Mouse (Mus musculus) cerebellum, postnatal 14 days (tissue): ENCODE measurements around the gene Saal1.
"Not testable (repeated sequence)": the region's sequence is repeated elsewhere in the genome, so short reads cannot be mapped to it uniquely, and the experiment has no call there.

Source experiments
- DNase-seq, 2 experiments: peaks; one replicate each; pipeline ENCODE4 v3.0.0; 2021; ENCODE audit warnings: mixed read lengths in 2 of 2

The Saal1 gene

GRCm38 (mm10) chr7:46710390-46710844 lies at the start of gene Saal1:
Saal1 (minus strand) TSS chr7:46710680.
- peak; percentile 93 to 97 for DNase-seq

GRCm38 (mm10) chr7:46751490-46751889 lies 41.0 kb upstream of the Saal1 start, which contains the start of gene Saa2:
Saa2 (plus strand) TSS chr7:46751790.
- no peak for DNase-seq

GRCm38 (mm10) chr7:46748459-46748858 lies 38.0 kb upstream of the Saal1 start:
- no peak for DNase-seq

- DNase-seq = no peak
Measured at GRCm38 (mm10) chr7:46746381-46746780, 35.9 kb upstream of the Saal1 start.

- DNase-seq = no peak
Measured at GRCm38 (mm10) chr7:46745816-46746215, 35.3 kb upstream of the Saal1 start.

- not testable (repeated sequence) for DNase-seq
Measured at GRCm38 (mm10) chr7:46742880-46743279, 32.4 kb upstream of the Saal1 start, which contains the start of gene Saa1. Saa1 (minus strand) TSS chr7:46742980.

GRCm38 (mm10) chr7:46740041-46740440 lies 29.6 kb upstream of the Saal1 start:
- DNase-seq = not testable (repeated sequence)

- no peak for DNase-seq
Measured at GRCm38 (mm10) chr7:46738561-46739460, 28.3 kb upstream of the Saal1 start.

- no peak for DNase-seq
Measured at GRCm38 (mm10) chr7:46734983-46735382, 24.5 kb upstream of the Saal1 start.

GRCm38 (mm10) chr7:46732458-46732857 lies 22.0 kb upstream of the Saal1 start, which contains the start of gene Saa4:
Saa4 (minus strand) TSS chr7:46732603.
- no peak for DNase-seq

GRCm38 (mm10) chr7:46727584-46727983 lies 17.1 kb upstream of the Saal1 start:
- DNase-seq = no peak

GRCm38 (mm10) chr7:46724396-46724795 lies 13.9 kb upstream of the Saal1 start:
- no peak for DNase-seq

- DNase-seq = no peak
Measured at GRCm38 (mm10) chr7:46723849-46724248, 13.4 kb upstream of the Saal1 start.

GRCm38 (mm10) chr7:46723354-46723753 lies 12.9 kb upstream of the Saal1 start:
- DNase-seq = no peak

- peak; percentile 55 to 70 for DNase-seq
Measured at GRCm38 (mm10) chr7:46720460-46720859, 10.0 kb upstream of the Saal1 start.

- peak in 1 of 2 experiments; percentile 57 for DNase-seq
Measured at GRCm38 (mm10) chr7:46719526-46719925, 9.0 kb upstream of the Saal1 start.

- DNase-seq = peak; percentile 79 to 89
Measured at GRCm38 (mm10) chr7:46718591-46719270, 8.3 kb upstream of the Saal1 start.

- peak; percentile 52 to 58 for DNase-seq
Measured at GRCm38 (mm10) chr7:46716897-46717296, 6.4 kb upstream of the Saal1 start.

GRCm38 (mm10) chr7:46715600-46715999 lies 5.1 kb upstream of the Saal1 start, which contains the start of gene Saa3:
Saa3 (minus strand) TSS chr7:46715700.
- DNase-seq = no peak

GRCm38 (mm10) chr7:46714518-46714917 lies 4.0 kb upstream of the Saal1 start:
- peak; percentile 89 for DNase-seq

GRCm38 (mm10) chr7:46712250-46712649 lies 1.8 kb upstream of the Saal1 start:
- DNase-seq = no peak

GRCm38 (mm10) chr7:46700521-46701025 lies 9.9 kb downstream of the Saal1 start:
- peak; percentile 69 to 75 for DNase-seq

GRCm38 (mm10) chr7:46696754-46697153 lies 13.7 kb downstream of the Saal1 start:
- no peak for DNase-seq
